Mouse (Mus musculus) fibroblast of lung, adult 2 months (primary cell): ENCODE results near the gene Rab3d.

Experiments used
- DNase-seq: peaks from one replicate; pipeline ENCODE4 v3.0.0-alpha.2; 2011; ENCODE audit warnings: low read depth

Gene Rab3d

GRCm38 (mm10) chr9:21937711-21938175 is 19.8 kb upstream of the Rab3d start:
- no peak for DNase-seq

- peak; percentile 86 for DNase-seq
These were observed 18.9 kb upstream of the Rab3d start, which contains the start of gene Plppr2 for GRCm38 (mm10) chr9:21936692-21937570. Plppr2 (plus strand) TSS chr9:21937033.

GRCm38 (mm10) chr9:21935466-21936131 is 17.6 kb upstream of the Rab3d start:
- no peak for DNase-seq

GRCm38 (mm10) chr9:21934021-21934420 is 16.0 kb upstream of the Rab3d start:
- DNase-seq = no peak

GRCm38 (mm10) chr9:21932445-21933137 is 14.6 kb upstream of the Rab3d start:
- DNase-seq = no peak

GRCm38 (mm10) chr9:21932006-21932405 is 14.0 kb upstream of the Rab3d start:
- DNase-seq = no peak

- no peak for DNase-seq
These were observed 11.2 kb upstream of the Rab3d start for GRCm38 (mm10) chr9:21929208-21929607.

- peak; percentile 97 for DNase-seq
These were observed 9.3 kb upstream of the Rab3d start, which contains the start of the genes Ccdc159 and Tmem205 for GRCm38 (mm10) chr9:21927208-21927753. Ccdc159 (plus strand) TSS chr9:21927471. Tmem205 (minus strand) TSS chr9:21927556.

GRCm38 (mm10) chr9:21926784-21927183 is 8.8 kb upstream of the Rab3d start:
- DNase-seq = no peak

- no peak for DNase-seq
These were observed 8.2 kb upstream of the Rab3d start for GRCm38 (mm10) chr9:21926155-21926554.

GRCm38 (mm10) chr9:21925506-21925905 is 7.5 kb upstream of the Rab3d start:
- no peak for DNase-seq

- DNase-seq = no peak
These were observed 7.0 kb upstream of the Rab3d start for GRCm38 (mm10) chr9:21925034-21925433.

- peak; percentile 98 for DNase-seq
These were observed 6.1 kb upstream of the Rab3d start for GRCm38 (mm10) chr9:21924099-21924493.

- no peak for DNase-seq
These were observed 5.6 kb upstream of the Rab3d start for GRCm38 (mm10) chr9:21923490-21924098.

- DNase-seq = no peak
These were observed 5.0 kb upstream of the Rab3d start for GRCm38 (mm10) chr9:21923036-21923435.

- DNase-seq = no peak
These were observed 846 bp upstream of the Rab3d start for GRCm38 (mm10) chr9:21918692-21919384.

GRCm38 (mm10) chr9:21917493-21918034 is 428 bp downstream of the Rab3d start:
- no peak for DNase-seq

GRCm38 (mm10) chr9:21916851-21917492 is 1.0 kb downstream of the Rab3d start:
- DNase-seq = no peak

- DNase-seq = no peak
These were observed 8.3 kb downstream of the Rab3d start for GRCm38 (mm10) chr9:21909474-21910223.
